24 mouse cellular contexts compared by ENCODE assay signal in the genomic region with DNA sequence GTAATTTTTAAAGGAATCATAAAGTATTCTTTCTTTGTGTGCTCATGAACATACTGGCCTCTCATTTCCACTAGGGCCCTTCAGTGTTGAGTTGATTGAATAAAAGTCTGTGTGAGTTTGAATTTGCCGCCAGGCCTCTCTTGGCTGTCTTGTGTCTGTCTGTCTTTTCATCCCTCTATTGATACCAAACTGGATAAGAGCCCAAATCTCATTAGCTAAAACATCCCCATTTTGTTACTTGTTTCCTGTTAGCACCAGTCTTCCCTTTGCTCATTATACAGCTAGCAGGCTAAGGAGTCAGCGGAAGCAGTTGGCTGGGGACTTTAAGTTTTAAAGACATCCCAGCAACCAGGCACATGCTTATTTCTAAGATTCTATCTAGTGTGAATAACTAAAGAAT.
"Had no signal": no experiment of that assay in that cellular context is flagged by ENCODE, and none has a peak within 500 bp of the region (broad histone marks: within the 10 kb centered on the region; RNA-seq: fewer than 3 reads in every experiment).

No protein-coding gene starts in this region.

- DNase-seq: kidney, adult 8-10 months; kidney, postnatal 10 days; kidney, postnatal 36 days; layer of hippocampus, postnatal 36 days; lung, adult 18-20 months; lung, postnatal 10 days; lung, postnatal 36 days; right cerebral cortex, adult 18-20 months; right cerebral cortex, postnatal 14 days; right cerebral cortex, postnatal 4 days; thymus, adult 2 months; thymus, postnatal 14 days had no signal

- H3K4me1 ChIP-seq: kidney, embryonic 15.5 days; lung, embryonic 15.5 days; megakaryocyte, embryonic 14.5 days; midbrain, embryonic 13.5 days; neural tube, embryonic 13.5 days had no signal

- H3K4me3 ChIP-seq: kidney, embryonic 15.5 days; left cerebral cortex, adult 2 months; lung, embryonic 15.5 days; megakaryocyte, embryonic 14.5 days; midbrain, embryonic 10.5 days; midbrain, embryonic 13.5 days; myocyte; neural tube, embryonic 13.5 days had no signal

- H3K9ac ChIP-seq: kidney, embryonic 15.5 days; liver, embryonic 14.5 days; lung, embryonic 15.5 days; midbrain, embryonic 13.5 days; neural tube, embryonic 13.5 days had no signal

- H3K9me3 ChIP-seq: kidney, embryonic 15.5 days; lung, embryonic 15.5 days; megakaryocyte, embryonic 14.5 days; midbrain, embryonic 10.5 days; midbrain, embryonic 13.5 days; neural tube, embryonic 13.5 days had no signal

- H3K27ac ChIP-seq: kidney, embryonic 15.5 days; left cerebral cortex, adult 2 months; liver, embryonic 14.5 days; lung, embryonic 15.5 days; midbrain, embryonic 10.5 days; midbrain, embryonic 13.5 days; neural tube, embryonic 13.5 days; stomach, postnatal 0 days had no signal

- H3K4me2 ChIP-seq: kidney, embryonic 15.5 days; liver, embryonic 11.5 days; lung, embryonic 15.5 days; midbrain, embryonic 13.5 days; neural tube, embryonic 13.5 days had no signal

- H3K27me3 ChIP-seq: kidney, embryonic 15.5 days; lung, embryonic 15.5 days; megakaryocyte, embryonic 14.5 days had no signal

- ATAC-seq: midbrain, embryonic 13.5 days; midbrain, embryonic 16.5 days had no signal

- H3K36me3 ChIP-seq: kidney, embryonic 15.5 days; lung, embryonic 15.5 days; midbrain, embryonic 10.5 days; midbrain, embryonic 13.5 days; neural tube, embryonic 13.5 days had no signal
